Mouse (Mus musculus) hindbrain, embryonic 13.5 days (tissue): ENCODE results near the gene Mcemp1. TPM values are rescaled to one million over a fixed set of nuclear protein-coding genes. Genes with fewer than 3 reads are reported as not detected.

ENCODE experiments used
- ATAC-seq: fragments of 200-750 bp; cut with Nextera tagmentation; 2 replicates; pipeline ENCODE4 v1.8.0; 2017; ENCODE audit warnings: moderate TSS enrichment; ENCODE audit not compliant: low FRiP score
- H3K27ac ChIP-seq: fragments of 300-500 bp; sonication (generic); 2 replicates; pipeline ENCODE4 v1.5.1; 2015; ENCODE audit warnings: inconsistent platforms, mild to moderate bottlenecking, moderate library complexity
- H3K27me3 ChIP-seq: fragments of 300-500 bp; sonication (generic); 2 replicates; pipeline ENCODE4 v1.6.1; 2015; ENCODE audit warnings: mild to moderate bottlenecking, inconsistent platforms
- H3K36me3 ChIP-seq: fragments of 300-500 bp; sonication (generic); 2 replicates; pipeline ENCODE4 v1.6.1; 2015; ENCODE audit warnings: mild to moderate bottlenecking, inconsistent platforms
- H3K4me1 ChIP-seq: fragments of 300-500 bp; sonication (generic); replicated peaks from 2 replicates; pipeline ENCODE4 v1.6.1; 2015; ENCODE audit warnings: inconsistent platforms
- H3K4me2 ChIP-seq: fragments of 300-500 bp; sonication (generic); 2 replicates; pipeline ENCODE4 v1.6.1; 2015; ENCODE audit warnings: inconsistent platforms, mild to moderate bottlenecking, moderate library complexity
- H3K4me3 ChIP-seq: fragments of 300-500 bp; sonication (generic); 2 replicates; pipeline ENCODE4 v1.5.1; 2015; ENCODE audit warnings: mild to moderate bottlenecking, inconsistent platforms
- H3K9ac ChIP-seq: fragments of 300-500 bp; sonication (generic); 2 replicates; pipeline ENCODE4 v1.6.1; 2015; ENCODE audit warnings: mild to moderate bottlenecking, inconsistent platforms
- H3K9me3 ChIP-seq: fragments of 300-500 bp; sonication (generic); 2 replicates; pipeline ENCODE4 v1.6.1; 2016; ENCODE audit warnings: inconsistent platforms
- WGBS: fragments of 180-500 bp; shearing (Covaris S2); methylation state at CpG from one replicate; pipeline ENCODE4 v1.1.7; 2015; 5-methylcytosine and 5-hydroxymethylcytosine counted together
- polyA plus RNA-seq: library from polyadenylated mRNA; unstranded; fragments of >200 nt; fragmentation: Nextera tagmentation; extraction: Ambion mirVana; gene quantifications from 2 replicates; pipeline ENCODE4 v1.2.1, GENCODE M21; 2015

The Mcemp1 gene
- polyA plus RNA-seq, 1 experiment from 2014 or later = 0.10 TPM

DNA sequence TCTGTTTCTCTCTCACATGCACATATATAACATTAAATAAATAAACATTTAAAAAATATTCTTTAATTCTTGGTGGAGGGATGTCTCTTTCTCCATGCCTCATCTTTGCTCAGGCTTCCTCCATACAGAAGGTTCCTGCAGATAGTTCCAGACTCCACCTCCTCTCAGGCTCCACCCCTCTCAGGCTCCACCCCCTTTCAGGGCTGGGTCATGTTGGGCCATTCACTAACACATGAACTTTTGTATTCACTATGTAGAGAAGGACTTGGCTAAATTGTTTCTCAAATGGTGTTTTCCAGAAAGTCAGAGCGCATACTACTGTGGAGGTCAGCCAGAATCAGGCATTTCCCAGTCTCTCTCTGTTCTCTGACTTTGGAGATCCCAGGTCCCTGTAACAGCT lies 35.9 kb downstream of the Mcemp1 start:
- Histone ChIP-seq H3K4me1 (no peaks in the 10 kb centered on the region), H3K4me2 (no peak overlapping the region), H3K9me3 (no peaks in the 10 kb centered on the region), H3K27me3 (no peaks in the 10 kb centered on the region), H3K4me3 (no peak overlapping the region), H3K36me3 (no peaks in the 10 kb centered on the region), H3K9ac (no peak overlapping the region), H3K27ac (no peak overlapping the region)
- ATAC-seq = no peak
- 93% methylated on average over 1 of the region's 1 CpGs for WGBS

DNA sequence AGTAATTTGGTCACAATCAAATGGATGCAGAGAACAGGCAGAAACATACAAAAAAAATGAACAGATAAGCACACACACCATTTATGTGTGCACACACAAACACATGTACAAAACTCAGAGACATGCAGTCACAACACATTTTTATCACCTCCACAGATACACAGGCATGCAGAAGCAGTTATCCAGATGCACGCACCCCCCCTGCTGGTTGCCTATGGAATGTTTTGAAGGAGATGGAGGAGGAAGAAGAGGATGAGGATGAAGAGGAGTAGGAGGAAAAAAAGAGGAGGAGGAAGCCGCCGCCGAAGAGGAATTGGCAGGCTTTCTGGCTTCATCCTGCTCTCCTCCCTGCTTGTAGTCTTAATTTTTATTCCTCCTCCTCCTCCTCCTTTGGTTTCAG lies 40.2 kb downstream of the Mcemp1 start:
- no peak for ATAC-seq
- H3K9ac ChIP-seq = no peak overlapping the region
- H3K4me2 ChIP-seq = no peak overlapping the region
- H3K27ac ChIP-seq = no peak overlapping the region
- H3K9me3 ChIP-seq = no peaks in the 10 kb centered on the region
- no peaks in the 10 kb centered on the region for H3K36me3 ChIP-seq
- no peaks in the 10 kb centered on the region for H3K4me1 ChIP-seq
- H3K4me3 ChIP-seq = no peak overlapping the region
- H3K27me3 ChIP-seq = no peaks in the 10 kb centered on the region
- 61% methylated on average over 4 of the region's 4 CpGs for WGBS

DNA sequence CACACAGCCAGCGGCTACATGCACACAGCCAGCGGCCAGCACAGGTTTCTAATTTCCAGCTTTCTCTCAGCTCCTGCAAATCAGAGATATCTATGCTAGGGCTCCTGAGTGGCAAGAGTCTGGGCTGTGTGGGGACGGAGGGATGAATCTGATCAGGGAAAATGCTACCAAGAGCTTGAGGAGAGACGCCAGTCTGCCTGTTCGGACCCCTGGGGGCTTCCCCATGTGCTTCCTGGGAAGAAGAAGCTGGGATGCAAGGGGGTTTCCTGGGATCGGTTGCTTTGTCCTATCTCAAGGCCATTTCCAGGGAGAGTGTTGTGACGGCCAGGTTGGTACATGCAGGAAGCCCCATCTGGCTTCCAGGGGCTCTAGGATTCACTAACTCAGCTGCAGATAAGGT lies 42.1 kb downstream of the Mcemp1 start:
- no peak overlapping the region for H3K4me2 ChIP-seq
- H3K4me3 ChIP-seq = no peak overlapping the region
- ATAC-seq = no peak
- no peaks in the 10 kb centered on the region for H3K9me3 ChIP-seq
- no peak overlapping the region for H3K27ac ChIP-seq
- WGBS = 76% methylated on average over 7 of the region's 7 CpGs
- no peaks in the 10 kb centered on the region for H3K4me1 ChIP-seq
- no peaks in the 10 kb centered on the region for H3K36me3 ChIP-seq
- H3K9ac ChIP-seq = no peak overlapping the region
- H3K27me3 ChIP-seq = no peaks in the 10 kb centered on the region

DNA sequence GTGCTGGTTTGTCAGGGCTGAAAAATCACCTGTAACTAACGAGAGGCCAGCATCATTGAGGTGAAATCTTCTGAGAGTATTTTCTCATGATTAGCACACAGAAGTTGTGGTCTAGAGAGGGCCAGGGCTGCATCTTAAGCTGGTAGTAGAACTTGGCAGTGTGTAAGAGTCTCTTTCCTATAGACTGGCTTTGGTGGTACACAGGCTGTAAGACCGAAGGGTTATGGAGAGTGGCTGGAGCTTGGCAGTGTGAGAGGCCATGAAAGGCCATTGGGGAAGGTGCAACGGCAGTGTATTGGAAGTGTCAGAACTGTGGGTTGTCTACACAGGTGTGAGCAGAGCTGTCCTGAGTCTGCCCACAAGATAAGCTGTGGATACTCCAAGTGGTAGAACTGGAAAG lies 44.8 kb downstream of the Mcemp1 start:
- 90% methylated on average over 3 of the region's 3 CpGs for WGBS
- Histone ChIP-seq H3K36me3 (no peaks in the 10 kb centered on the region), H3K4me1 (no peaks in the 10 kb centered on the region), H3K27ac (no peak overlapping the region), H3K9me3 (no peaks in the 10 kb centered on the region), H3K4me2 (no peak overlapping the region), H3K4me3 (no peak overlapping the region), H3K9ac (no peak overlapping the region), H3K27me3 (no peaks in the 10 kb centered on the region)
- no peak for ATAC-seq

- no peaks in the 10 kb centered on the region for H3K9me3 ChIP-seq
- no peak overlapping the region for H3K4me3 ChIP-seq
- ATAC-seq = no peak
- H3K9ac ChIP-seq = no peak overlapping the region
- H3K4me1 ChIP-seq = no peaks in the 10 kb centered on the region
- no peak overlapping the region for H3K27ac ChIP-seq
- 63% methylated on average over 2 of the region's 2 CpGs for WGBS
- no peak overlapping the region for H3K4me2 ChIP-seq
- H3K36me3 ChIP-seq = no peaks in the 10 kb centered on the region
- no peaks in the 10 kb centered on the region for H3K27me3 ChIP-seq
Measured at GRCm38 (mm10) chr8:3711646-3712045, 46.1 kb downstream of the Mcemp1 start.

DNA sequence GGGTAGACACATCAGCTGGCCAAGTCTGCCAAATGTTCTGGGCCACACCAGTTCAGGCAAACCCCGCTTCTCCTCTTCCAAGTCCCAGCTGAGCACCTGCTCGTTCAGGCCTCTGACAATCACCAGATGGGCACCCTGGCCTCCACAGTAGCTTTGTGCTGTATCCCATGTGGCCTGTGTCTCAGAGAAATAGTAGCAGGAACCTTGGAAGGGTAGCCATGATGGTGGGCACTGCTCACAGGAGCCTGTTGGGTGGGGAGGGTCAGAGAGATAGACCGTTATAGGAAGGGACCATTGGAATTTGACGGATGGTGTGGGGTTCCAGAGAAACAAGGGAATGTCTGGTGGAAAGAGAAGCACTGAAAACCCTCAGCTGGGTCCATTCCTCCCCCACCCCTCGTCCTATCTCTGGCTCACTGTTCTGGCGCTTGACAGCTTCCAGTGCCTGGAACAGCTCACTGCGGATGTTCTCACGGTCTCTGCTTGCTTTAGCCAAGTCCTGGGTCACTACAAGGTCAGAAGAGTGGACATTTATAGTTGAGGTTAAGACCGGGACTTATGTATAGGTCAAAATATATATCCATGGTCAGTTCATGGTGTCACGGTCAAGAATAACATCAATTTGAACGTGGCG lies 51.9 kb downstream of the Mcemp1 start:
- Histone ChIP-seq H3K9me3 (no peaks in the 10 kb centered on the region), H3K4me3 (no peak overlapping the region), H3K9ac (no peak overlapping the region), H3K27ac (no peak overlapping the region), H3K27me3 (no peaks in the 10 kb centered on the region), H3K4me2 (no peak overlapping the region), H3K4me1 (0 out of 2 replicates have a peak, but pooled peaks cover 3% of the 10 kb centered on the region), H3K36me3 (no peaks in the 10 kb centered on the region)
- ATAC-seq = no peak
- whole genome bisulfite sequencing = 89% methylated on average over 12 of the region's 12 CpGs

DNA sequence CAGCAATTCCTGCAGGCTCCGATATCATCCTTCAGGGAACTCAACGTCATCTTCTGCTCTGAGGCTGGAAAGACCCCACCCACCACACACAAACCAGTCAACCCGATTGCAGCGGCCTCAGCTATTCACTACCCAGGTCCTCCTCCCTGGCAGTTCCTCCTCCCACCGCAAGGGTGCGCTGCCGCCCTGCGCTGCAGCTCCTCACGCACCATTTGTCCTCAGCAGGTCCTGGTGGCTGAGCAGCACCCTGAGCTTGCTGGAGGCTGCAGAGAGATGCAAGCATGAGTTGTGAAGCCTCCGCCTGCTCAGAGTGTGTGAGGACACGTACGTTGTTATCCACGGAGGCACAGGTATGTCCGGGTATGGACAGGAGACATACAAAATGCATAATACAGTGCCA lies 53.0 kb downstream of the Mcemp1 start:
- H3K27ac ChIP-seq = no peak overlapping the region
- H3K36me3 ChIP-seq = no peaks in the 10 kb centered on the region
- H3K4me3 ChIP-seq = no peak overlapping the region
- no peak overlapping the region for H3K9ac ChIP-seq
- H3K9me3 ChIP-seq = no peaks in the 10 kb centered on the region
- H3K4me2 ChIP-seq = no peak overlapping the region
- H3K27me3 ChIP-seq = no peaks in the 10 kb centered on the region
- ATAC-seq = no peak
- WGBS = 19% methylated on average over 14 of the region's 14 CpGs
- H3K4me1 ChIP-seq = 0 out of 2 replicates have a peak, but pooled peaks cover 3% of the 10 kb centered on the region

Other genes starting within 250 kb of the Mcemp1 start
- gene Pex11g, start 198.1 kb upstream of the Mcemp1 start, polyA plus RNA-seq = 4.2 and 5.3 TPM in 2 replicates
- gene Tex45, start 194.9 kb upstream of the Mcemp1 start, polyA plus RNA-seq = 0.30 and 0.54 TPM in 2 replicates
- 77.4 and 79.9 TPM in 2 replicates for gene Zfp358, start 172.6 kb upstream of the Mcemp1 start, polyA plus RNA-seq
- gene Mcoln1, start 165.3 kb upstream of the Mcemp1 start, polyA plus RNA-seq = 90.1 and 92.0 TPM in 2 replicates
- 34.8 and 37.3 TPM in 2 replicates for gene Pnpla6, start 150.4 kb upstream of the Mcemp1 start, polyA plus RNA-seq
- 0.36 and 0.62 TPM in 2 replicates for gene C330021F23Rik, start 97.8 kb upstream of the Mcemp1 start, polyA plus RNA-seq
- 37.0 and 38.2 TPM in 2 replicates for gene Camsap3, start 78.5 kb upstream of the Mcemp1 start, polyA plus RNA-seq
- gene Xab2, start 44.4 kb upstream of the Mcemp1 start, polyA plus RNA-seq = 52.1 and 55.5 TPM in 2 replicates
- gene Pet100, start 44.2 kb upstream of the Mcemp1 start, polyA plus RNA-seq = 116 and 122 TPM in 2 replicates
- 0.23 and 0.45 TPM in 2 replicates for gene Pcp2, start 40.2 kb upstream of the Mcemp1 start, polyA plus RNA-seq
- gene Stxbp2, start 34.8 kb upstream of the Mcemp1 start, polyA plus RNA-seq = 32.1 and 34.9 TPM in 2 replicates
- gene Retn, start 10.0 kb upstream of the Mcemp1 start, polyA plus RNA-seq = 0.16 and 0.65 TPM in 2 replicates
- 14.6 and 16.8 TPM in 2 replicates for gene Fcor, start 6.6 kb downstream of the Mcemp1 start, polyA plus RNA-seq
- 53.4 and 57.9 TPM in 2 replicates for gene Trappc5, start 10.5 kb downstream of the Mcemp1 start, polyA plus RNA-seq
- gene Fcer2a, start 28.4 kb downstream of the Mcemp1 start, polyA plus RNA-seq = 0.36 and 0.51 TPM in 2 replicates
- gene Clec4g, start 54.9 kb downstream of the Mcemp1 start, polyA plus RNA-seq = not detected in 2 replicates
- not detected in 2 replicates for gene Cd209a, start 83.2 kb downstream of the Mcemp1 start, polyA plus RNA-seq
- not detected in 2 replicates for gene Cd209e, start 188.6 kb downstream of the Mcemp1 start, polyA plus RNA-seq
- not detected in 2 replicates for gene Cd209d, start 212.8 kb downstream of the Mcemp1 start, polyA plus RNA-seq